Mouse (Mus musculus) lung, postnatal 4 days (tissue): Measurements from ENCODE around the gene Ppp2ca.

Source experiments
- DNase-seq, 2 experiments: peaks; one replicate each; pipeline ENCODE4 v3.0.0; 2021

The Ppp2ca gene

GRCm38 (mm10) chr11:52098398-52098946, at the start of gene Ppp2ca:
Gene Ppp2ca, plus strand, starts transcription at chr11:52098681.
- DNase-seq = peak; percentile 99 to 100

DNA sequence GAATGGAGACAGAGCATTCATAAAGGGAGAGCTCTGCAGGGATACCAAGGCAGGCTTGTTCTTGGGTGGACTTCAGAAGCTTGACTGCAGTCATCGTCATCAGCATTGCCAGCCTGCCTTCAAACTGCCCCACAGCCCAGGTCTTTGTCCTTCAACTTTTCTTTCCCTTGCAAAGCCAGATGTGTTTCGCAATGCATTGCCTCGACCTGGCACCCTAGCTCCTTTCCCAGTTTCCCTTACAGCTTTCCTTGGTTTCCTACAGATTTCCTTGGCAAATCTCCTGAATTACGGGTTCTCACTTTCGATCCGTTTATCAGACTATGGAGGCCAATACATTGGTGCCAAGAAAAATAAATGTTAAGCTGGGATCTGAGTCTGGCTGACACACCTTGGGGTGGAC, 45.1 kb upstream of the Ppp2ca start:
- DNase-seq = no peak

DNA sequence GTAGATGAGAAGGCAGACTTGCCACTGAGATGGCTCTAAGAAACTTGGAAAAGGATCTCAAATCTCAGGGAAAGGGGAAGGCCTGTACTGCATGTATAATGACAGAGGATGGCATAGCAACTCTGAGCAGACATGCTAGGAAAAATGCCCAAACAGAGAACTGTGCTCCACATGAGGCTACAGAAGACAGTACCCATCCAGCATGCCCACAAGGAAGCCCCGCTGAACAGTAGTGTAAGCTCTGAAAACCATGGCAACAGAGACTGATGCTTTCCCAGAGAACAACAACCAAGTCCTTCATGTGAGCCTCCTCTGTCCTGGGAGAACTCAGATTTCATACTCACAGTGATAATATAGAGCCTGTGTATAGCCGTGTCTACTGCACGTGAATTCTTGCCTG, 43.8 kb upstream of the Ppp2ca start:
- no peak for DNase-seq

DNA sequence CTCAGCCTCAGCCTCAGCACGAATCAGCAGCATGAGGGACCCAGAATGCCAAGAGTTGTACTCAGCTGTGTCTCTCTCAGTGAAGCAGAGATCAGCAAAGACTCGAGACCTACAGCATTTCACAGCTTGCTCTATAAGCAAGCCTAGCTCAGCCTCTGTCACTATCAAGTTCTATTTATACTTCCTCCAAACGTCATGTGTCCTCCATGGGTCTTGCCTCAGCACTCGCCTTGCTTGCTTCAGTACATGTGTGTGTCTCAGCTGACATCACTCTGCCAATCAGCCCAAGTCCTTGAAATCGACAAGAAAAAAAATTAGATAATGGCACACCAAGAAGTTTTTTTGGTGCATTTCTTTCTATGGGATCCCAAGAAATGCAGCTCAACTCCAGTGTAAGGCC, 42.3 kb upstream of the Ppp2ca start:
- no peak for DNase-seq

DNA sequence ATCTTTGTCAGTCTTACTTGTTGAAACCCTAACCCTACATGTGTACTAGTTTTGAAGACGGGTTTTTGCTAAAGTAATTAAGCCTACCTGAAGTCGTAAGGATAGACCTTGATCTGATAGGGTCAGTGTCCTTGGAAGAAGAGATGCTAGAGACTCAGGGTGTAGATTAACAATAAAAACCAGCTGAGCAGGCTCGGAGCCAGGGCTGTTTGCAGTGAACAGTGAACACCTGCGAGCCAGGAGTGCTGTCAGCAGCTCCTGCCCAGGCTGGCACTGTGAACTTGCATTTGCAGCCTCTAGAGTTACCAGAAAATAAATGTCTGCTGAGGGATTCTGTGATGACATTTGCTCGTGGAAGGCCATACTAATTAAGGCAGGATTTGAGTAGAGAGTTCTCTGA, 39.5 kb upstream of the Ppp2ca start:
- no peak for DNase-seq

DNA sequence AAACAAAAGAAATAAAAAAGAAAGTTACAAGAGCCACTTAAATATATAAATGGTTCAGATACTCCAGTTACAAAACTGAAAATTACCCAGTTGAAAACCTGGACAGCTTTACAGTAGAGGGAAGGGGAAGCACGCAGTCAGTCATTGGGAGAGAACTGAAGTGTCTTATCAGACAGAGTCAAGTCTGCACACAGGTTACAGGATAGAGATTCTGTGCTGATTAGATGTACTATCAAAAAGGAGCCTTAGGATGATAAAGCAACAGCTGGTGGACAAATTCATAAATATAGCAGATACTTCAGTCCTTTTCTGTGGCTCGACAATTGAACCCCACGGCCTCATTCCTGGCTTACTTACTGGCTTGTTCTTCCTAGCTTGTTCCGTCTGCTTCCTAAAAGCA, 38.2 kb upstream of the Ppp2ca start:
- DNase-seq = no peak

DNA sequence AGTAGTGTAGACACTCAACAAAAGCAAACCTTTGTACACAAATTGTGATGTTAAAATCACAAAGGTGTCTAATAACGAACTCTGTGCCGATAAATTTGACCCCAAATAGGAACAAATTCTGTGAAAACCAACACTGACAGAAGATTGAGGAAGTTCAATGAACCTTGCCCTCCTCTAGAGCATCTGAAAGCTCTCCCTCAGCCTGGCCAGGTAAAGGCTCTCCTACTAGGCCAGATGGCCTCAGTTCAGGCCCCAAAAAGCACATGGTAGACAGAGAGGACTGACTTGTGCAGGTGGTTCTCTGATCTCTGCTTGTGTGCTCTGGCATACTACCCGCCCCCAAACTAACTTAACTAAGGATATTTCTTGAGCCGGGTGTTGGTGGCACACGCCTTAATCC, 36.1 kb upstream of the Ppp2ca start:
- no peak for DNase-seq

DNA sequence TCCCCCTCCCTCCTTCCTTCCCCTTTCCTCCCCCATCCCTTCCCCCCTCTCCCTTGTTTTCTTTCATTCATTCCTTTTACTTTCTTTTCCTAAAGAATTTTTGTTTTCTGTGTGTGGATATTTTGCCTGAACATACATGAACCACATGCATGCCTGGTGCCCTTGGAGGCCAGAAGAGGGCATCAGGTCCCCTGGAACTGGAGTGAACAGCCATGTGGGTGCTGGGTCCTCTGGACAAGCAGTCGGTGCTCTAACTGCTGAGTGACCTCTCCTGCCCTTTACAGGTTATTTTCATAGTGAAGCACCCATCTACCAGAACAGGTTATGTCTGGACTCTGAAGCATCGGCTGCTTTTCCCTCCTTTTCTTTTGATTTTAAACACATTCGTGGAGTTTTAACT, 34.1 kb upstream of the Ppp2ca start:
- DNase-seq = peak in 1 of 2 experiments; percentile 30

- no peak for DNase-seq
These were observed 32.6 kb upstream of the Ppp2ca start for GRCm38 (mm10) chr11:52065841-52066240.

DNA sequence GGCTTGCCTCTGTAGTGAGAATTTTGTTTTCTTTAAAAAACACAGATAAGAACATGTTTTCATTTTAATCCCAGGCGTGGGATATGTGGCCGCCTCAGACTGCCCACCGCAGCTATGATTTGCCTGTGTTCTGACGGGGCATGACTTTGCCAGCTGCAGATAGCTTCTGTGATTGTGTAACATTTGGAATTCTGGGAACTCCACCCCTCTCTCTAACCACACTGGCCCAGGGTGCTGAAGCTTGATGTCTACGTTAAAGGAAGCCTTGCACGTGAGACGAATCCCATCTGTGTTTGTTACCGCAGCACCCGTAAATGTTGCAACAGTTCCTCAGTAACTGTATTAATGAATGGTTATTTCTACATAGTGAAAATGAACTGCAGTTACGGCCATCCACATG, 26.7 kb upstream of the Ppp2ca start:
- no peak for DNase-seq

GRCm38 (mm10) chr11:52073528-52074170, 24.8 kb upstream of the Ppp2ca start:
- no peak for DNase-seq

DNA sequence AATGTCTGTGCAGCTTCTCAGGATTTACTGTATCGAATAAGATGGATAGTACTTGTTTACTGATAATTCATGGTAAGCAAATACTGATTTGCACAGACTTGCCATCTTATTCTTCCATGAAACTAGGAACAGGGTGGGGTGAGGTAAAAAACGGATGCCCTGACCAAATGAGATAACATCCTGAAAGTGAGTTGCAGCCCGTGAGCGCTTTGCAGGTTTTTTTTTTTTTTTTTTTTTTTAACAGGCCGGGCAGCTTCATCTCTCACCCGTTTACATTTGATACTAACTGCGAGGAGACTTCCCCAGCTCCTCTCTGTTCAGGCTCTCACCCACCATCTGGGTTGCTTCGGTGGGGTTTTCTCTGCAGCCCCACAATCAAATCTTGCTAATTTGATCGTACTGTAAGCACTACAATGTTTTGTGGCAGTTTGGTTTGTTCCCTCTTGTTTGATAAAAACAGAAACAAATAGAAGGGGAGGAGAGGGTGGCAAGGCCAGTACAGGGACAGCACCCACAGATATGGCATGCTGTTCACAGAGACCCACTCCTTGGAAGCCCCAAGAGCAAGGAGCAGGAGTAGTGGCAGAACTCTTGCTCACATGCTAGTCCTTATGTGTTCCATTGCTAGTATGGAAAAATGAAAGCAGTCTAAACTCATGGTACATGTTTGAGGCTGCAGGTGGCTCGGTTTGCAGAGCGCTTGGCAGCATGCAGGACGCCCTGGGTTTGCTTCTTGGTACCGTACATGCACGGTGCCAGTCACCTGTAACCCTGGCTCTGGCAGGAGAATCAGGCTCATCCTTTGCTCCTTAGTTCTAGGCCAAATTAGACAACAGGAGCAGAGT, 23.6 kb upstream of the Ppp2ca start:
- no peak for DNase-seq

DNA sequence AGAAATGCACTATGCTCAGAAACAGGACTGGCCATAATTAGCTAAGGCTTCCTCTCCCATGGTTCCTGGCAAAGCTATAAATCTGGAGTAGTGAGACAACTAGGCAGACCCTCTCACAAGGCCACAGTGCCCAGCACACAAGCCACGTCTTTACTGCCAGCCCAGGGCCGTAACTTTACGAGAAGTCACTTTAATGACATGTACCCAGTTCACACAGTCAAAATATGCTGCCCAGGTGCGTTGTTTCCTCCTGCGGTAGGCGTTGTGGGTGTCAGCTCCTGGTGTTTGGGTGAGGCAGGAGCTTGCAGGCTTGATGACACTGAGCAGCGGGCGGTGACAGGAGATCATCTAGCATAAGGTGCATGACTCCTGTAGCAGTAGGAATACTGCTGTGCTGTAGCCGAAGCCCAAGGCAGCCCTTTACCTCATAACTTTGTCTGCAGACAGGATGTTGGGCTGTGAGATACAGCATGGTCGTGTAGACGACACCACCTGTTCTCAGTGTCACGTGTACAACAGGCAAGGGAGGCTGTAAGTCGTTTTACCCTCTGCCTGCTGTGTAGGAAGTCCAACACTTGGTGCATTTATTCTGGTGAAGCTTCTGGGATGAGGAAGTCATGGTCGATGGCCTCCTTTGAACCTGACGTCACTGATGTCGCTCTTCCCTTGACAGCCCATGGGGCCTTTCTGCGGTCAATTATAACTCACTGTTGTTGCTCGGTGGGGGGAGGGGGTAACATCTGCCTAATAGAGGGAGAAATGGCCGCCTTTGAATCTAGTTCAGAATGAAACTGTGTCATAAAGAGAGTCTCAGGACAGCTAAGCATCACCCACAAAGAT, 22.5 kb upstream of the Ppp2ca start:
- peak in 1 of 2 experiments; percentile 30 for DNase-seq

DNA sequence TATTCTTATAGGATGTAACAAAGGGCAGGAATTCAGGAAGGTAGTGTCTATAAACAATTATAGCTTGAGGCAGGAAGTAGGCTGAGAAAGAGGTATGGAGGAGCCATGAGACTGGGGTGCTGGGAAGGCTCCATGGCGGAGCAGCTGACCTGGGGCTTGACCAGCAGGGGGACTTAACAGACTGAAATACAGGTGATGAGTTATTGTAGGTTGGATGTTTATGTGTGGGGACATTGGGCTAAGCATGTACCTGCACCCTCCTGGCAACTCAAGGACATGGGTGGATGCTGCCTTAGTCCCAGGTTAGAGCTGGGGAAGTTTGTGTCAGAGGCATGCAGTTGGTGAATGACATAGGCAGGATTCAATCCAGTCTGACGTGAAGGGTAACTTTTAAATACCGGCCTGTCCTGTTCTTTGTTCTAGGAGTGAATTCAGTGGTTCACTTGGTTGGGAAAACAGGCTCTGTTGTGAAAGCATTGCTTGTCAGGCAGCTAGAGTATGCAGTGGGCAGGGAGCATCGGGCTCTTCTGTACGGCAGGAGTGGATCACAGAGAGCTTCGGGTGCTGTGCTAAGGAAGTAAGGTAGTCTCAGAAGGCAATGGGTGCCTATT, 21.6 kb upstream of the Ppp2ca start:
- no peak for DNase-seq

GRCm38 (mm10) chr11:52077939-52078338, 20.5 kb upstream of the Ppp2ca start:
- peak; percentile 47 to 54 for DNase-seq

GRCm38 (mm10) chr11:52079978-52080377, 18.5 kb upstream of the Ppp2ca start:
- DNase-seq = peak; percentile 61 to 67

DNA sequence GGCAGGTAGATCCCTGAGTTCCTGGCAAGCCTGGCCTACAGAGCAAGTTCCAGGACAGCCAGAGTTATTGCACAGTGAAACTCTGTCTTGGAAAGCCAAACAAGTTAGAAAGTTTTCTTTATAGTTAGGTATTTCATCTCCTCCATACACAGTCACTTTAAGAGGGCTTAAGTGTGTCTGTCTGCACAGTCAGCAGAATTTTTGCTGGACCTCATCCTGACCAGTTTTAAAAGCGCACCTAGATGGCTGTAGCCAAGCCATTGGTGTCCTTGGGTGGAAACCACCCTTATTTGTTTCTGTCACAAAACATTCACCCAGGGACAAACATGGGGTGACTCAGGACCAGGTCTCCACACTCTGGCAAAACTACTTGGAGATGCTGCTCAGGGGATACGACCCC, 17.8 kb upstream of the Ppp2ca start:
- no peak for DNase-seq

GRCm38 (mm10) chr11:52085857-52086203, 12.7 kb upstream of the Ppp2ca start:
- DNase-seq = no peak

DNA sequence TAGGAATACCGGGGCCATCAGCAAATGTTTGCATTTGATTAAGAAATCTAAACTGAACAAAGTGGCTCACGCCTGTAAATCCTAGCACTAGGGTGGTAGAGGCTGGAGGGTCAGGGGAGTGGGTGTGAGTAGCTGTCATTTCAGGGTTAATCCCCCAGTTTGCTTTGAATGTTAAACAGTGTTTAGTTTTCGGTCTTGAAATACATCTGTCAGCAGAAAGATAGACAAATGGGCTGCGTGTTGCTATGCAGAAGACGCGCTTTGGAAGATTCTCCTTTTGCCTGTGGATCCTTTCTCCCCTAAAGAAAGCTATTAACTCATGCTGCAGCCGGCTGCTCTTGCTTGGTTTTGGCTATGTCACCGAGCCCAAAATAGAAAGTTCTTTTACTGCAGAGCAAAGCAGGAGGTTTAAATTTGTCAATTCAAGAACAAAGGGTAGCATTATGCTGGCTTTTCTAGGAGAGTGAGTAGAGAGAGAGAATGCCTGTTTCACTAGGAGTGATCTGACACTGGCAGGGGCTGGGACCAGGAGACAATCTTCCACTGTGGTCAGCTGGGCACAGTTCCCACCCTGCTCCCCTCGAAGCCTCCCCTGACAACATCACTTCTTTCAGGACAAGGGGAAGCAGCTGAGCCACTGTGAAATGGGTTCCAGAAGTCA, 12.1 kb upstream of the Ppp2ca start:
- DNase-seq = no peak

DNA sequence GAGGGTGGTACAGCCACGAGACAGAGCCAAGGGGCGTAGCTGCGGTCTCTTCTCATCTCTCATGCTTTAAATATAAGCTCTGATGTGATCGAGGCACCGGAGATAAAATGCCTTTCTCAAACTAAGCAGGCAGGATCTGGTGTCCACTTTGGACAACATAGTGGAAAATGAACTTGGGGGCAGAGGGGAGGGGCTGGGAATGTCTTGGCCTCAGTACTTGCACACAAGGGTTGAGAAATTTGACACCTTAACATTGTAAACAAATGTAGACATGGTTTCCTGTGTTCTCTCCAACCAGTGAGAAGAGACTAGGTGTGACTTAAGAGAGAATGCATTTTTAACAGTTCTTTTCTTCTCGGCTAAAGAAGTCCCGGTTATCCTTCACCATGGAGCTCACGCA, 9.2 kb upstream of the Ppp2ca start:
- no peak for DNase-seq

- DNase-seq = no peak
These were observed 7.2 kb upstream of the Ppp2ca start for GRCm38 (mm10) chr11:52091261-52091660.

GRCm38 (mm10) chr11:52094568-52094967, 3.9 kb upstream of the Ppp2ca start:
- peak in 1 of 2 experiments; percentile 18 for DNase-seq
